Mouse (Mus musculus) stomach, postnatal 0 days (tissue): Measurements from ENCODE around the gene Prrt2.

Experiments used
- CTCF ChIP-seq: IDR thresholded peaks from 2 replicates; pipeline ENCODE4 v1.5.1; 2016; ENCODE audit warnings: antibody characterized with exemption, low read depth, mild to moderate bottlenecking, moderate library complexity
- EP300 ChIP-seq: optimal IDR thresholded peaks from 2 replicates; pipeline ENCODE3; 2016; ENCODE audit warnings: antibody characterized with exemption

GRCm38 (mm10) chr7:127066317-127066716 is 45.3 kb upstream of the Prrt2 start:
- no peak for TF ChIP-seq CTCF
- no peak for TF ChIP-seq EP300
